10 mouse cellular contexts compared by ENCODE assay signal in genomic region chr15:97965311-97966045, GRCm38 (mm10). TPM values are rescaled to one million over a fixed set of nuclear protein-coding genes. Genes with fewer than 3 reads are reported as not detected.
DNase-seq lines count a peak whose midpoint lies in the region; ATAC-seq lines count a peak whose summit lies in the region.
"Had no signal": no experiment of that assay in that cellular context is flagged by ENCODE, and none has a peak within 500 bp of the region (broad histone marks: within the 10 kb centered on the region; RNA-seq: fewer than 3 reads in every experiment).

No protein-coding gene starts in this region.

- H3K4me3 ChIP-seq in limb, embryonic 15.5 days, result no peak overlapping the region
- H3K4me3 ChIP-seq in limb, embryonic 10.5 days, result no peak overlapping the region; the same call in 1 of the 2 replicates
- peak overlapping the region; percentile 54 for H3K4me3 ChIP-seq in forebrain, embryonic 10.5 days
- peak overlapping the region; percentile 59 for H3K4me3 ChIP-seq in hindbrain, embryonic 14.5 days (replicated peaks; ENCODE audit: low read length)
- H3K4me3 ChIP-seq in neural tube, embryonic 13.5 days, result no peak overlapping the region

- H3K4me2 ChIP-seq in limb, embryonic 15.5 days, result peak overlapping the region; percentile 80; the same call in 1 of the 2 replicates
- H3K4me2 ChIP-seq in hindbrain, embryonic 14.5 days (replicated peaks), result peak overlapping the region; percentile 72
- H3K4me2 ChIP-seq in neural tube, embryonic 13.5 days, result peak overlapping the region; percentile 82

- intact Hi-C loops in left cerebral cortex, postnatal 36 days (cut with DNase I), result loop anchor here (10.0 kb wide), 1 partner anchor 199 kb away; the partner anchor contains the start of genes Asb8 and Ccdc184

- ATAC-seq in limb, embryonic 15.5 days (ENCODE audit: insufficient number of reproducible peaks, low FRiP score, low TSS enrichment, low read depth), result no peak
- no peak for ATAC-seq in hindbrain, embryonic 14.5 days (ENCODE audit: low FRiP score)
- no peak for ATAC-seq in neural tube, embryonic 13.5 days (ENCODE audit: low read depth)

- DNase-seq in limb, embryonic 10.5 days (ENCODE audit: low spot score), result no peak
- DNase-seq in forebrain, embryonic 10.5 days (ENCODE audit: extremely low spot score, low spot score), result no peak
- DNase-seq in hindbrain, embryonic 14.5 days (ENCODE audit: low spot score), result no peak
- DNase-seq in left cerebral cortex, postnatal 36 days (ENCODE audit: low spot score in 2 of 2), result no peak
- no peak for DNase-seq in spleen, postnatal 10 days (ENCODE audit: low spot score in 2 of 2)
- DNase-seq: kidney, adult 9 months; spleen, adult 18-20 months had no signal

- no peak overlapping the region for H3K27ac ChIP-seq in limb, embryonic 15.5 days
- H3K27ac ChIP-seq in limb, embryonic 10.5 days, result no peak overlapping the region
- no peak overlapping the region for H3K27ac ChIP-seq in forebrain, embryonic 10.5 days
- H3K27ac ChIP-seq in hindbrain, embryonic 14.5 days, result no peak overlapping the region
- no peak overlapping the region for H3K27ac ChIP-seq in neural tube, embryonic 13.5 days (replicated peaks)
- H3K27ac ChIP-seq: liver, embryonic 14.5 days had no signal

- no peaks in the 10 kb centered on the region for H3K27me3 ChIP-seq in limb, embryonic 15.5 days
- H3K27me3 ChIP-seq in limb, embryonic 10.5 days (ENCODE audit: low read depth, poor library complexity, severe bottlenecking), result no peaks in the 10 kb centered on the region
- H3K27me3 ChIP-seq in forebrain, embryonic 10.5 days (ENCODE audit: poor library complexity, severe bottlenecking), result peaks cover 20% of the 10 kb centered on the region
- no peaks in the 10 kb centered on the region for H3K27me3 ChIP-seq in hindbrain, embryonic 14.5 days (ENCODE audit: control insufficient read depth, insufficient read depth, low read length)
- H3K27me3 ChIP-seq in neural tube, embryonic 13.5 days, result no peaks in the 10 kb centered on the region

- H3K9ac ChIP-seq in limb, embryonic 15.5 days, result no peak overlapping the region
- peak overlapping the region; percentile 72; the same call in 1 of the 2 replicates for H3K9ac ChIP-seq in hindbrain, embryonic 14.5 days
- peak overlapping the region; percentile 82; the same call in 1 of the 2 replicates for H3K9ac ChIP-seq in neural tube, embryonic 13.5 days
- H3K9ac ChIP-seq: liver, embryonic 14.5 days had no signal

- no peaks in the 10 kb centered on the region for H3K9me3 ChIP-seq in limb, embryonic 15.5 days
- H3K9me3 ChIP-seq in limb, embryonic 10.5 days (replicated peaks), result no peaks in the 10 kb centered on the region
- H3K9me3 ChIP-seq in forebrain, embryonic 10.5 days, result no peaks in the 10 kb centered on the region
- H3K9me3 ChIP-seq in hindbrain, embryonic 14.5 days (ENCODE audit: control insufficient read depth, low read length), result no peaks in the 10 kb centered on the region
- no peaks in the 10 kb centered on the region for H3K9me3 ChIP-seq in neural tube, embryonic 13.5 days

- peaks cover 4% of the 10 kb centered on the region; the same call in 1 of the 2 replicates for H3K36me3 ChIP-seq in limb, embryonic 15.5 days
- H3K36me3 ChIP-seq in limb, embryonic 10.5 days, result no peaks in the 10 kb centered on the region
- peaks cover 11% of the 10 kb centered on the region; the same call in 1 of the 2 replicates for H3K36me3 ChIP-seq in forebrain, embryonic 10.5 days (replicated peaks)
- H3K36me3 ChIP-seq in hindbrain, embryonic 14.5 days (replicated peaks; ENCODE audit: control insufficient read depth, insufficient read depth), result no peaks in the 10 kb centered on the region; the same call in 1 of the 2 replicates
- peaks cover 16% of the 10 kb centered on the region for H3K36me3 ChIP-seq in neural tube, embryonic 13.5 days

- peaks cover 15% of the 10 kb centered on the region for H3K4me1 ChIP-seq in limb, embryonic 15.5 days
- H3K4me1 ChIP-seq in limb, embryonic 10.5 days, result peaks cover 24% of the 10 kb centered on the region
- peaks cover 32% of the 10 kb centered on the region for H3K4me1 ChIP-seq in forebrain, embryonic 10.5 days
- H3K4me1 ChIP-seq in hindbrain, embryonic 14.5 days (replicated peaks; ENCODE audit: control insufficient read depth, insufficient read depth, low read length), result peaks cover 9% of the 10 kb centered on the region
- peaks cover 27% of the 10 kb centered on the region for H3K4me1 ChIP-seq in neural tube, embryonic 13.5 days (replicated peaks)

- WGBS in limb, embryonic 15.5 days, result 73% methylated on average over 17 of the region's 17 CpGs
- WGBS in limb, embryonic 10.5 days, result 73% methylated on average over 17 of the region's 17 CpGs
- 55% methylated on average over 17 of the region's 17 CpGs for WGBS in forebrain, embryonic 10.5 days
- 64% methylated on average over 17 of the region's 17 CpGs for WGBS in hindbrain, embryonic 14.5 days
- 74% methylated on average over 17 of the region's 17 CpGs for WGBS in neural tube, embryonic 13.5 days

RNA-seq across cellular contexts. Expression of gene Tmem106c, which starts 1.5 kb away (rescaled TPM):
- 48.8 and 51.3 TPM in 2 replicates for polyA plus RNA-seq in limb, embryonic 15.5 days (2015; fragmentation: Nextera tagmentation; extraction: Ambion mirVana)
- polyA plus RNA-seq in limb, embryonic 10.5 days (2016; fragmentation: Nextera tagmentation; extraction: Ambion mirVana), result 29.8 and 34.9 TPM in 2 replicates
- polyA plus RNA-seq in forebrain, embryonic 10.5 days (2016; fragmentation: Nextera tagmentation; extraction: Ambion mirVana), result 39.2 and 43.2 TPM in 2 replicates
- 54.9 and 58.0 TPM in 2 replicates for polyA plus RNA-seq in hindbrain, embryonic 14.5 days (2014; fragmentation: Nextera tagmentation; extraction: Ambion mirVana)
- polyA plus RNA-seq in neural tube, embryonic 13.5 days (2015; fragmentation: Nextera tagmentation; extraction: Ambion mirVana), result 45.0 and 49.3 TPM in 2 replicates
- total RNA-seq in left cerebral cortex, postnatal 36 days (2021), result 10 to 100 TPM; 23.4 to 25.5 TPM

RNA-seq across cellular contexts. Expression of gene Col2a1, which starts 39.0 kb away (rescaled TPM):
- polyA plus RNA-seq in limb, embryonic 15.5 days (2015; fragmentation: Nextera tagmentation; extraction: Ambion mirVana), result 807 and 885 TPM in 2 replicates
- polyA plus RNA-seq in limb, embryonic 10.5 days (2016; fragmentation: Nextera tagmentation; extraction: Ambion mirVana), result 72.8 and 186 TPM in 2 replicates
- polyA plus RNA-seq in forebrain, embryonic 10.5 days (2016; fragmentation: Nextera tagmentation; extraction: Ambion mirVana), result 183 and 190 TPM in 2 replicates
- polyA plus RNA-seq in hindbrain, embryonic 14.5 days (2014; fragmentation: Nextera tagmentation; extraction: Ambion mirVana), result 24.0 and 30.8 TPM in 2 replicates
- polyA plus RNA-seq in neural tube, embryonic 13.5 days (2015; fragmentation: Nextera tagmentation; extraction: Ambion mirVana), result 67.1 and 89.2 TPM in 2 replicates
- under 1 TPM; 0.30 to 0.48 TPM for total RNA-seq in left cerebral cortex, postnatal 36 days (2021)

RNA-seq across cellular contexts. Expression of gene Vdr, which starts 55.0 kb away (rescaled TPM):
- 3.4 and 4.2 TPM in 2 replicates for polyA plus RNA-seq in limb, embryonic 15.5 days (2015; fragmentation: Nextera tagmentation; extraction: Ambion mirVana)
- polyA plus RNA-seq in limb, embryonic 10.5 days (2016; fragmentation: Nextera tagmentation; extraction: Ambion mirVana), result 0.15 and 0.23 TPM in 2 replicates
- 0.49 and 0.67 TPM in 2 replicates for polyA plus RNA-seq in forebrain, embryonic 10.5 days (2016; fragmentation: Nextera tagmentation; extraction: Ambion mirVana)
- polyA plus RNA-seq in hindbrain, embryonic 14.5 days (2014; fragmentation: Nextera tagmentation; extraction: Ambion mirVana), result 0.08 and 0.27 TPM in 2 replicates
- polyA plus RNA-seq in neural tube, embryonic 13.5 days (2015; fragmentation: Nextera tagmentation; extraction: Ambion mirVana), result 0.07 TPM in 1 of 2 replicates, not detected in the other
- under 1 TPM; 0.35 to 0.61 TPM for total RNA-seq in left cerebral cortex, postnatal 36 days (2021)

Comparison
In these comparisons a context has a peak if more than half of its experiments do, and no peak if none do; other contexts are left out.
1. H3K4me3 ChIP-seq: peak in forebrain, embryonic 10.5 days (single experiment) and hindbrain, embryonic 14.5 days (single experiment); none in limb, embryonic 15.5 days (single experiment), limb, embryonic 10.5 days (single experiment) and neural tube, embryonic 13.5 days (single experiment).
2. Peak in every context shown above with its lines, with median percentiles within 50 percentile points of each other: H3K4me2 ChIP-seq.